Mouse (Mus musculus): Measurements from ENCODE around the gene Chaf1a. TPM values are rescaled to one million over a fixed set of nuclear protein-coding genes. Genes with fewer than 3 reads are reported as not detected.

The Chaf1a gene
- total and polyA plus RNA-seq, 2 experiments from 2014 or later: 4.5 to 6.1 TPM

DNA sequence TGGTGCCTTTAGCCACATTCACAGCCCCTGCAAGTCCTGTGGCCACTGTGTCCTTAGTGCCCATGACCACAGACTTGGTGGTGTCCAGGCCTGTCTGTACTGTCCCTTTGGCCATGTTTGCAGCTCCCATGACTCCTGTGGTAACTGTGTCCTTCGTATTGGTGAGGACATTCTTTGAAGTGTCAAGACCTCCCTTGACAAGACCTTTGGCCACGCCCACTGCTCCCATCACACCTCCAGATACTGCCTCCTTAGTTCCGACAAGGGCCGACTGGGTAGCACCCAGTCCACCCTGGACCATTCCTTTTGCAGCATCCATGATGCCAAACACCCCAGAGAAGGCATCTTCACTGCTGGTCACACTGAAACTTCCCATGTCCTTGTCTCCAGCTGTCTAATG lies 66.7 kb downstream of the Chaf1a start:
- 81% methylated on average over 4 of the region's 4 CpGs for WGBS
- Histone ChIP-seq H3K4me2 (ENCODE audit: low read depth, low read length) (no peak overlapping the region), H3K4me3 (ENCODE audit: low read length) (no peak overlapping the region), H3K27me3 (ENCODE audit: insufficient read depth, low read length) (no peaks in the 10 kb centered on the region), H3K9ac (replicated peaks; ENCODE audit: low read length) (no peak overlapping the region), H3K9me3 (ENCODE audit: low read length) (no peaks in the 10 kb centered on the region), H3K4me1 (ENCODE audit: insufficient read depth, low read length) (no peaks in the 10 kb centered on the region), H3K36me3 (ENCODE audit: insufficient read depth, low read length) (peaks cover 11% of the 10 kb centered on the region; the same call in 1 of the 2 replicates), H3K27ac (no peak overlapping the region)
- no peak for DNase-seq (ENCODE audit: low spot score)
- TF ChIP-seq CTCF (IDR thresholded peaks at IDR 0.05; ENCODE audit: low read depth): no peak
- no peak for ATAC-seq

DNA sequence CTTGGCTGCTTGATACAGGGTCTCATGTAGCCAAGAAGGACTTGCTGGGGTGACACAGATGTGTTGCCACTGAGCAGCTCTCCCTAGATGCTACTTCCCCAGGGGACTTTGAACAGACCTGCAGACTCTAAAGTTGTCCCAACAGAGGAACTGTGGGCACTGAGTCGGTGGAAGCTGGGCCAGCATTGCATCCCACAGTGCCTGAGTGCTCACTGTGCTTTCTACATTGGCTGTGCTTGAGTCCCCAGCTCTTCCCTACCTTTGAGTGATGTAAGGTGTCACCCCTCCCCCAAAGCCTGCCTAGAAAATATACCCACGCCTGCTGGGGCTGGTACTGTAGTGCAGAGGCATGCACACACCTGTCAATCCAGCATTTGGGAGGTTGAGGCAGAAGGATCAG lies 67.5 kb downstream of the Chaf1a start:
- Histone ChIP-seq H3K36me3 (ENCODE audit: insufficient read depth, low read length) (peaks cover 4% of the 10 kb centered on the region; the same call in 1 of the 2 replicates), H3K27me3 (ENCODE audit: insufficient read depth, low read length) (no peaks in the 10 kb centered on the region), H3K9ac (replicated peaks; ENCODE audit: low read length) (no peak overlapping the region), H3K27ac (no peak overlapping the region), H3K9me3 (ENCODE audit: low read length) (no peaks in the 10 kb centered on the region), H3K4me2 (ENCODE audit: low read depth, low read length) (no peak overlapping the region), H3K4me3 (ENCODE audit: low read length) (no peak overlapping the region), H3K4me1 (ENCODE audit: insufficient read depth, low read length) (no peaks in the 10 kb centered on the region)
- DNase-seq (ENCODE audit: low spot score): no peak
- ATAC-seq: no peak
- 79% methylated on average over 2 of the region's 2 CpGs for WGBS
- no peak for TF ChIP-seq CTCF (IDR thresholded peaks at IDR 0.05; ENCODE audit: low read depth)

DNA sequence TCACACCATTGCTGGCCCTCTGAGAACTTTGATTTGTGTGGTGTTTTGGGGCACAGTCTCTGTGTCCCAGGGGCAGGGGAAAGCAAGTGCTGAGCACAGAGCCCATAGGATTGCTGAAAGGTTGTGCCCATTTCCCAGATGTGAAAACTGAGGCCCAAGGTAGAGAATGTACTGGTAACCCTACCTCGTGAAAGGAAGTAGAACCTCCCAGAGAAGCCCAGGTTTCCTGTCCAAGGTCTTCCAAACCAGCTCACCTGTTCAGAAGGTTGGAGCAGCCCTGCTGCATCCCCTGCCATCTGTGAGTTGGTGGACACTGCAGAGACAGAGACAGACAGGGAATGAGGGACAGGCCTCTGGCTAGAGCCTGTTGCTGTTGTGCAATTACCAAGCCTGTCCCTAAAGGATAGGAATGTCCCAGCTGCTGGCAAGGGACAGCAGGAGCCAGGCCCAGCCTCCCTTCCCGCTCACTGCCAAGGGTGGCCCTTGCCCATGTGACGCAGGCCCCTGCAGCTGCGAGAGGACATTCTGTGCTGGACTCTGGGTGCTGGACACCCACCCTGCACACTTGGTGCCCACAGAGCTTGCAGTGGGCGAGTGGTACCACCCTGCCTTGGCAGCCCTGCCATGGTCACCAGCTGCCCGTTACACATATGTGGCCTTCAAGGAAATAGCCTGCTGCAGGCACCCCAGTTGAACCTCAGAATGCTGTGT lies 68.2 kb downstream of the Chaf1a start:
- H3K36me3 ChIP-seq (ENCODE audit: insufficient read depth, low read length): no peaks in the 10 kb centered on the region; the same call in 1 of the 2 replicates
- TF ChIP-seq CTCF (IDR thresholded peaks at IDR 0.05; ENCODE audit: low read depth): no peak
- no peak overlapping the region for H3K27ac ChIP-seq
- no peak overlapping the region for H3K9ac ChIP-seq (replicated peaks; ENCODE audit: low read length)
- H3K27me3 ChIP-seq (ENCODE audit: insufficient read depth, low read length): no peaks in the 10 kb centered on the region
- no peak overlapping the region for H3K4me3 ChIP-seq (ENCODE audit: low read length)
- H3K4me1 ChIP-seq (ENCODE audit: insufficient read depth, low read length): no peaks in the 10 kb centered on the region
- no peak overlapping the region for H3K4me2 ChIP-seq (ENCODE audit: low read depth, low read length)
- ATAC-seq: peak; percentile 39
- no peak for DNase-seq (ENCODE audit: low spot score)
- 76% methylated on average over 6 of the region's 6 CpGs for WGBS
- H3K9me3 ChIP-seq (ENCODE audit: low read length): no peaks in the 10 kb centered on the region

DNA sequence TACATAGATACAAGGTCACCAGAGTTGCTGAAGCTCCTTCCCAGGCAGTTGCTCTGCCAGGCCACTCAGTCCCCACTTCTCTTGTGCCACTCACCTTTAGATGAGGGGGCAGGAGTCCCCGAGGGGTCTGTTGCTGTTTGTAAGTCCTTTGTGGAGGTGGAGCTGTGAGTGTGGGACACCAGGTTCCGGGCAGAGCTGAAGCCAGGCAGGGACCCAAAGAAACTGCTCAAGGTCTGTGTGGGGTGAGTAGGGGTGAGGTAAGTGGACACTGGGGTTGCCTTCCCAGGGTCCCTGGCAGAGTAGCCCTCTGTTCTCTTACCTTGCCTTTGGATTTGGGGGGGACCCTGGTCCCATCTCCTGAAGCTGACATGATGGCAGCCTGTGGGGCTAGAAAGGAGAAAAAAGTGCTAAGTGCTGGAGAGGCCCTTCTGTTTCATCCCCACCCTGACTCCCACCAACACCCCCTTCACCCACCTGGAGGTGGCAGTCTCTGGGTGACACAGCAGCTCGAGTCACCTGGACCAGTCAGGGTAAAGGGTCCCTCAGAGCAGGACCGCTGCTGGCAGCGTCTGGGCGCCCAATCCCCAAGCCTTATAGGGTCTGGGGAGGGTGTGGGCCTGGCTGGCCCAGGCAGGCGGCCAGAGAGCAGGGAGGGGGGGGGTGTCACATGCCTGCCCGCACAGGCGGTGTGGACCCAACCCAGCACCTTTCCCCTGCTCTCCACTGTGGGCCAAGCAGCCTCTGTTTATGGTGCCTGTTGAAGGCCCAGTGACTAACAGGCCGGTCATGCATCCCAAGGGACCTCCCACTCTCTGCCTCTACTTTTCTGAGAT lies 69.2 kb downstream of the Chaf1a start, which contains the start of gene Plin4:
Gene Plin4 (minus strand): TSS at position 585 of the 833 bp plus-strand sequence.
- Histone ChIP-seq H3K9ac (replicated peaks; ENCODE audit: low read length) (no peak within 1 kb of the TSS), H3K4me1 (ENCODE audit: insufficient read depth, low read length) (no peaks in the 10 kb centered on the region), H3K4me3 (ENCODE audit: low read length) (no peak within 1 kb of the TSS), H3K4me2 (ENCODE audit: low read depth, low read length) (no peak within 1 kb of the TSS), H3K27me3 (ENCODE audit: insufficient read depth, low read length) (no peaks in the 10 kb centered on the region), H3K27ac (peak within 1 kb of the TSS; percentile 45; the same call in 1 of the 2 replicates), H3K9me3 (ENCODE audit: low read length) (no peaks in the 10 kb centered on the region), H3K36me3 (ENCODE audit: insufficient read depth, low read length) (no peaks in the 10 kb centered on the region)
- 56% methylated on average over 10 of the region's 10 CpGs for WGBS
- ATAC-seq (0 out of 2 replicates have a peak, but pooled peaks have one; percentile 15), DNase-seq (ENCODE audit: low spot score) (no peak)
- no peak for TF ChIP-seq CTCF (IDR thresholded peaks at IDR 0.05; ENCODE audit: low read depth)

DNA sequence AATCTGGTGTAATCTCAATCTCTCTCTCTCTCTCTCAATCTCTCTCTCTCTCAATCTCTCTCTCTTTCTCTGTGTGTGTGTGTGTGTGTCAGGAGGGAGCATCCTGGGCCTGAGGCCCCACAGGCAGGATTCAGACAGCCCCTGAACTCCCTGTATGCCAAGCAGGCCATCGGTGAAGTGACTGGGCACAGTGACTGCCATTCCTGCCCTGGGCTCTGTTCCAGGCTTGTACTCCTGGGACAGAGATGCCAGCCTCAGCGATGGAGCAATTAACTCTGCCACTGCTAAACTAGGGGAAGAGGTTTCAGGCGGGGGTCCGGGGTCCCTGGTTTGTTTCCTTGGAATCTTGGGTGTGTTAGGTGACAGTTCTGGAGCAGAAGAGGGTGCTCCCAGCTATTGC lies 70.3 kb downstream of the Chaf1a start:
- Histone ChIP-seq H3K9ac (replicated peaks; ENCODE audit: low read length) (no peak overlapping the region), H3K36me3 (ENCODE audit: insufficient read depth, low read length) (no peaks in the 10 kb centered on the region), H3K27ac (peak overlapping the region; percentile 45; the same call in 1 of the 2 replicates), H3K4me2 (ENCODE audit: low read depth, low read length) (no peak overlapping the region), H3K27me3 (ENCODE audit: insufficient read depth, low read length) (no peaks in the 10 kb centered on the region), H3K4me1 (ENCODE audit: insufficient read depth, low read length) (no peaks in the 10 kb centered on the region), H3K4me3 (ENCODE audit: low read length) (no peak overlapping the region), H3K9me3 (ENCODE audit: low read length) (no peaks in the 10 kb centered on the region)
- TF ChIP-seq CTCF (IDR thresholded peaks at IDR 0.05; ENCODE audit: low read depth): no peak
- peak; percentile 68 for DNase-seq (ENCODE audit: low spot score)
- 35% methylated on average over 4 of the region's 4 CpGs for WGBS
- peak; percentile 27; the same call in 1 of the 2 replicates for ATAC-seq

DNA sequence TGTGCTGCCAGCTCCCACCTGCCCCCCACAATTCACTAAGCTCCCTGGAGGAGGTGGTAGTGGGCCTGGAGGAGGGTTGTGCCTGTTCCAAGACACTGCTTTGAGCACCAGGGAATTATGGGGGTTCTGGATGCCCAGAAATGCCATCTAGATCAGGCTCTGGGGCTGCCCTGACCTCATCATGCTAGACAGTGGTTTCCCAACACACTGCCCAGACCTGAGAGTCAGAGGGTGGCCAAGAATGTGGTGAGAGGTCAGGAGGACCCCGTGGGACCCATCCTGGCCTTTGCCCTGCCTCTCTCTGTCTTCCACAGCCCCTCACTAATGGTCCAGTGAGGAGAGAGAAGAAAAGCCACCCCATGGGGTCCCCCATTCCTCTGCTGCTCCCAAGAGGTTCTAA lies 70.8 kb downstream of the Chaf1a start:
- Histone ChIP-seq H3K4me3 (ENCODE audit: low read length) (no peak overlapping the region), H3K4me2 (ENCODE audit: low read depth, low read length) (no peak overlapping the region), H3K9me3 (ENCODE audit: low read length) (no peaks in the 10 kb centered on the region), H3K9ac (replicated peaks; ENCODE audit: low read length) (no peak overlapping the region), H3K4me1 (ENCODE audit: insufficient read depth, low read length) (no peaks in the 10 kb centered on the region), H3K27ac (0 out of 2 replicates have a peak overlapping the region, but pooled peaks have one; percentile 45), H3K36me3 (ENCODE audit: insufficient read depth, low read length) (no peaks in the 10 kb centered on the region), H3K27me3 (ENCODE audit: insufficient read depth, low read length) (no peaks in the 10 kb centered on the region)
- no peak for ATAC-seq
- no peak for DNase-seq (ENCODE audit: low spot score)
- WGBS: 33% methylated on average over 1 of the region's 1 CpGs
- TF ChIP-seq CTCF (IDR thresholded peaks at IDR 0.05; ENCODE audit: low read depth): no peak

All from hindbrain, postnatal 0 days (tissue).